Mouse (Mus musculus): ENCODE results near the gene Sfmbt1. TPM values are rescaled to one million over a fixed set of nuclear protein-coding genes. Genes with fewer than 3 reads are reported as not detected.

The Sfmbt1 gene
- polyA plus RNA-seq, 1 experiment: 1.0 TPM

- H3K9me3 ChIP-seq: no peaks in the 10 kb centered on the region
- peaks cover 27% of the 10 kb centered on the region for H3K36me3 ChIP-seq (replicated peaks; ENCODE audit: low read length)
- TF ChIP-seq GATA1 (IDR thresholded peaks at IDR 0.05; ENCODE audit: borderline replicate concordance, low read length) (no peak), FLI1 (IDR thresholded peaks at IDR 0.05; ENCODE audit: low read length) (no peak)
- H3K4me1 ChIP-seq: peaks cover 27% of the 10 kb centered on the region
- H3K4me3 ChIP-seq (replicated peaks): no peak overlapping the region
- H3K27me3 ChIP-seq (replicated peaks): no peaks in the 10 kb centered on the region
Measured at GRCm38 (mm10) chr14:30837416-30837996, 122.9 kb downstream of the Sfmbt1 start.

- TF ChIP-seq GATA1 (IDR thresholded peaks at IDR 0.05; ENCODE audit: borderline replicate concordance, low read length) (no peak), FLI1 (IDR thresholded peaks at IDR 0.05; ENCODE audit: low read length) (no peak)
- no peaks in the 10 kb centered on the region for H3K9me3 ChIP-seq
- no peak overlapping the region for H3K4me3 ChIP-seq (replicated peaks)
- H3K36me3 ChIP-seq (replicated peaks; ENCODE audit: low read length): peaks cover 11% of the 10 kb centered on the region
- peaks cover 2% of the 10 kb centered on the region for H3K27me3 ChIP-seq (replicated peaks)
- H3K4me1 ChIP-seq: no peaks in the 10 kb centered on the region
Measured at GRCm38 (mm10) chr14:30843701-30844100, 129.1 kb downstream of the Sfmbt1 start.

- peaks cover 8% of the 10 kb centered on the region; the same call in 1 of the 2 replicates for H3K4me1 ChIP-seq
- no peak overlapping the region for H3K4me3 ChIP-seq (replicated peaks)
- TF ChIP-seq GATA1 (IDR thresholded peaks at IDR 0.05; ENCODE audit: borderline replicate concordance, low read length): no peak
- no peak for TF ChIP-seq FLI1 (IDR thresholded peaks at IDR 0.05; ENCODE audit: low read length)
- H3K27me3 ChIP-seq (replicated peaks): peaks cover 2% of the 10 kb centered on the region
- H3K9me3 ChIP-seq: no peaks in the 10 kb centered on the region
- peaks cover 7% of the 10 kb centered on the region for H3K36me3 ChIP-seq (replicated peaks; ENCODE audit: low read length)
Measured at GRCm38 (mm10) chr14:30850504-30850903, 135.9 kb downstream of the Sfmbt1 start.

- peaks cover 8% of the 10 kb centered on the region; the same call in 1 of the 2 replicates for H3K4me1 ChIP-seq
- no peaks in the 10 kb centered on the region for H3K9me3 ChIP-seq
- H3K36me3 ChIP-seq (replicated peaks; ENCODE audit: low read length): peaks cover 2% of the 10 kb centered on the region
- H3K27me3 ChIP-seq (replicated peaks): no peaks in the 10 kb centered on the region
- TF ChIP-seq GATA1 (IDR thresholded peaks at IDR 0.05; ENCODE audit: borderline replicate concordance, low read length) (no peak), FLI1 (IDR thresholded peaks at IDR 0.05; ENCODE audit: low read length) (no peak)
- no peak overlapping the region for H3K4me3 ChIP-seq (replicated peaks)
Measured at GRCm38 (mm10) chr14:30852325-30852724, 137.7 kb downstream of the Sfmbt1 start.

- no peaks in the 10 kb centered on the region for H3K27me3 ChIP-seq (replicated peaks)
- TF ChIP-seq GATA1 (IDR thresholded peaks at IDR 0.05; ENCODE audit: borderline replicate concordance, low read length) (no peak), FLI1 (IDR thresholded peaks at IDR 0.05; ENCODE audit: low read length) (no peak)
- no peak overlapping the region for H3K4me3 ChIP-seq (replicated peaks)
- H3K4me1 ChIP-seq: peaks cover 11% of the 10 kb centered on the region; the same call in 1 of the 2 replicates
- peaks cover 2% of the 10 kb centered on the region for H3K36me3 ChIP-seq (replicated peaks; ENCODE audit: low read length)
- H3K9me3 ChIP-seq: no peaks in the 10 kb centered on the region
Measured at GRCm38 (mm10) chr14:30855316-30855715, 140.7 kb downstream of the Sfmbt1 start.

- Histone ChIP-seq H3K27me3 (replicated peaks) (no peaks in the 10 kb centered on the region), H3K4me1 (peaks cover 13% of the 10 kb centered on the region; the same call in 1 of the 2 replicates), H3K9me3 (no peaks in the 10 kb centered on the region), H3K4me3 (replicated peaks) (no peak overlapping the region), H3K36me3 (replicated peaks; ENCODE audit: low read length) (peaks cover 2% of the 10 kb centered on the region)
- TF ChIP-seq GATA1 (IDR thresholded peaks at IDR 0.05; ENCODE audit: borderline replicate concordance, low read length): no peak
- TF ChIP-seq FLI1 (IDR thresholded peaks at IDR 0.05; ENCODE audit: low read length): no peak
Measured at GRCm38 (mm10) chr14:30856885-30857507, 142.3 kb downstream of the Sfmbt1 start.

- Histone ChIP-seq H3K27me3 (replicated peaks) (no peaks in the 10 kb centered on the region), H3K4me3 (replicated peaks) (no peak overlapping the region), H3K9me3 (no peaks in the 10 kb centered on the region), H3K4me1 (peaks cover 13% of the 10 kb centered on the region; the same call in 1 of the 2 replicates), H3K36me3 (replicated peaks; ENCODE audit: low read length) (peaks cover 2% of the 10 kb centered on the region)
- TF ChIP-seq GATA1 (IDR thresholded peaks at IDR 0.05; ENCODE audit: borderline replicate concordance, low read length): no peak
- no peak for TF ChIP-seq FLI1 (IDR thresholded peaks at IDR 0.05; ENCODE audit: low read length)
Measured at GRCm38 (mm10) chr14:30857990-30858389, 143.3 kb downstream of the Sfmbt1 start.

GRCm38 (mm10) chr14:30861421-30862125 is 146.9 kb downstream of the Sfmbt1 start:
- no peaks in the 10 kb centered on the region for H3K9me3 ChIP-seq
- no peak for TF ChIP-seq GATA1 (IDR thresholded peaks at IDR 0.05; ENCODE audit: borderline replicate concordance, low read length)
- TF ChIP-seq FLI1 (IDR thresholded peaks at IDR 0.05; ENCODE audit: low read length): no peak
- H3K27me3 ChIP-seq (replicated peaks): no peaks in the 10 kb centered on the region
- H3K4me1 ChIP-seq: peaks cover 27% of the 10 kb centered on the region
- H3K4me3 ChIP-seq (replicated peaks): no peak overlapping the region
- peaks cover 28% of the 10 kb centered on the region for H3K36me3 ChIP-seq (replicated peaks; ENCODE audit: low read length)

- Histone ChIP-seq H3K4me1 (peaks cover 35% of the 10 kb centered on the region), H3K9me3 (no peaks in the 10 kb centered on the region), H3K27me3 (replicated peaks) (no peaks in the 10 kb centered on the region), H3K4me3 (replicated peaks) (no peak overlapping the region), H3K36me3 (replicated peaks; ENCODE audit: low read length) (peaks cover 31% of the 10 kb centered on the region)
- TF ChIP-seq GATA1 (IDR thresholded peaks at IDR 0.05; ENCODE audit: borderline replicate concordance, low read length) (no peak), FLI1 (IDR thresholded peaks at IDR 0.05; ENCODE audit: low read length) (no peak)
Measured at GRCm38 (mm10) chr14:30862368-30862767, 147.7 kb downstream of the Sfmbt1 start.

- Histone ChIP-seq H3K9me3 (no peaks in the 10 kb centered on the region), H3K4me3 (replicated peaks) (no peak overlapping the region), H3K4me1 (peaks cover 53% of the 10 kb centered on the region), H3K27me3 (replicated peaks) (no peaks in the 10 kb centered on the region), H3K36me3 (replicated peaks; ENCODE audit: low read length) (peaks cover 44% of the 10 kb centered on the region)
- TF ChIP-seq GATA1 (IDR thresholded peaks at IDR 0.05; ENCODE audit: borderline replicate concordance, low read length) (no peak), FLI1 (IDR thresholded peaks at IDR 0.05; ENCODE audit: low read length) (no peak)
Measured at GRCm38 (mm10) chr14:30865311-30865710, 150.7 kb downstream of the Sfmbt1 start.
